Mouse (Mus musculus) 416B (cell line): Measurements from ENCODE around the gene Rnf4.
A peak's percentile ranks its signal among the peaks of the same experiment; 100 is the strongest.

Source experiments
- DNase-seq: peaks from one replicate; pipeline ENCODE4 v3.0.0; 2011; ENCODE audit warnings: low read depth

The Rnf4 gene

GRCm38 (mm10) chr5:34336097-34336774, at the start of gene Rnf4:
Gene Rnf4, plus strand, starts transcription at chr5:34336289.
- peak; percentile 99 for DNase-seq

- DNase-seq: no peak
Measured at GRCm38 (mm10) chr5:34286516-34286915, 49.6 kb upstream of the Rnf4 start.

- no peak for DNase-seq
Measured at GRCm38 (mm10) chr5:34287001-34287837, 48.9 kb upstream of the Rnf4 start.

- DNase-seq: no peak
Measured at GRCm38 (mm10) chr5:34287838-34288145, 48.3 kb upstream of the Rnf4 start.

- no peak for DNase-seq
Measured at GRCm38 (mm10) chr5:34288154-34288716, 47.9 kb upstream of the Rnf4 start, which contains the start of the genes Zfyve28 and Cfap99. Gene Zfyve28, minus strand, starts transcription at chr5:34288449. Gene Cfap99, plus strand, starts transcription at chr5:34288600.

GRCm38 (mm10) chr5:34289286-34289685, 46.8 kb upstream of the Rnf4 start:
- DNase-seq: no peak

- DNase-seq: peak; percentile 46
Measured at GRCm38 (mm10) chr5:34293363-34293762, 42.7 kb upstream of the Rnf4 start.

- no peak for DNase-seq
Measured at GRCm38 (mm10) chr5:34294696-34295095, 41.4 kb upstream of the Rnf4 start.

- no peak for DNase-seq
Measured at GRCm38 (mm10) chr5:34295141-34295540, 40.9 kb upstream of the Rnf4 start.

GRCm38 (mm10) chr5:34298061-34298460, 38.0 kb upstream of the Rnf4 start:
- no peak for DNase-seq

- no peak for DNase-seq
Measured at GRCm38 (mm10) chr5:34298937-34299535, 37.1 kb upstream of the Rnf4 start.

- no peak for DNase-seq
Measured at GRCm38 (mm10) chr5:34302377-34302776, 33.7 kb upstream of the Rnf4 start.

- no peak for DNase-seq
Measured at GRCm38 (mm10) chr5:34309016-34309415, 27.1 kb upstream of the Rnf4 start.

- DNase-seq: no peak
Measured at GRCm38 (mm10) chr5:34319491-34320034, 16.5 kb upstream of the Rnf4 start.

- DNase-seq: no peak
Measured at GRCm38 (mm10) chr5:34321236-34321635, 14.9 kb upstream of the Rnf4 start.

- no peak for DNase-seq
Measured at GRCm38 (mm10) chr5:34325286-34325685, 10.8 kb upstream of the Rnf4 start.

- no peak for DNase-seq
Measured at GRCm38 (mm10) chr5:34326249-34326691, 9.8 kb upstream of the Rnf4 start.

- DNase-seq: no peak
Measured at GRCm38 (mm10) chr5:34326875-34327576, 9.1 kb upstream of the Rnf4 start.

GRCm38 (mm10) chr5:34330136-34330535, 6.0 kb upstream of the Rnf4 start:
- DNase-seq: no peak

- no peak for DNase-seq
Measured at GRCm38 (mm10) chr5:34334081-34334480, 2.0 kb upstream of the Rnf4 start.

GRCm38 (mm10) chr5:34335539-34336096, 471 bp upstream of the Rnf4 start:
- DNase-seq: no peak
